Mouse (Mus musculus): ENCODE measurements around the gene Rapgef5.
A peak's percentile ranks its signal among the peaks of the same experiment; 100 is the strongest.

Rapgef5 gene

GRCm38 (mm10) chr12:117669610-117670400 is 153.5 kb downstream of the Rapgef5 start:
- no peak for DNase-seq (ENCODE audit: low read depth, low spot score)

- DNase-seq (ENCODE audit: low read depth, low spot score): no peak
Observed at GRCm38 (mm10) chr12:117673188-117673587, 156.9 kb downstream of the Rapgef5 start.

GRCm38 (mm10) chr12:117674511-117674910 is 158.2 kb downstream of the Rapgef5 start:
- no peak for DNase-seq (ENCODE audit: low read depth, low spot score)

- no peak for DNase-seq (ENCODE audit: low read depth, low spot score)
Observed at GRCm38 (mm10) chr12:117676265-117676664, 160.0 kb downstream of the Rapgef5 start.

- no peak for DNase-seq (ENCODE audit: low read depth, low spot score)
Observed at GRCm38 (mm10) chr12:117678916-117679315, 162.6 kb downstream of the Rapgef5 start.

- no peak for DNase-seq (ENCODE audit: low read depth, low spot score)
Observed at GRCm38 (mm10) chr12:117679795-117680194, 163.5 kb downstream of the Rapgef5 start.

- no peak for DNase-seq (ENCODE audit: low read depth, low spot score)
Observed at GRCm38 (mm10) chr12:117681273-117681672, 165.0 kb downstream of the Rapgef5 start.

- no peak for DNase-seq (ENCODE audit: low read depth, low spot score)
Observed at GRCm38 (mm10) chr12:117683377-117683776, 167.1 kb downstream of the Rapgef5 start.

GRCm38 (mm10) chr12:117683984-117684383 is 167.7 kb downstream of the Rapgef5 start:
- DNase-seq (ENCODE audit: low read depth, low spot score): no peak

GRCm38 (mm10) chr12:117684788-117685187 is 168.5 kb downstream of the Rapgef5 start:
- no peak for DNase-seq (ENCODE audit: low read depth, low spot score)

- DNase-seq (ENCODE audit: low read depth, low spot score): no peak
Observed at GRCm38 (mm10) chr12:117685336-117685735, 169.1 kb downstream of the Rapgef5 start.

GRCm38 (mm10) chr12:117686732-117687131 is 170.5 kb downstream of the Rapgef5 start:
- DNase-seq (ENCODE audit: low read depth, low spot score): no peak

- DNase-seq (ENCODE audit: low read depth, low spot score): peak; percentile 76
Observed at GRCm38 (mm10) chr12:117688655-117689548, 172.6 kb downstream of the Rapgef5 start.

- no peak for DNase-seq (ENCODE audit: low read depth, low spot score)
Observed at GRCm38 (mm10) chr12:117691336-117691735, 175.1 kb downstream of the Rapgef5 start.

GRCm38 (mm10) chr12:117692775-117693174 is 176.5 kb downstream of the Rapgef5 start:
- no peak for DNase-seq (ENCODE audit: low read depth, low spot score)

GRCm38 (mm10) chr12:117699950-117700665 is 183.8 kb downstream of the Rapgef5 start:
- DNase-seq (ENCODE audit: low read depth, low spot score): no peak

- DNase-seq (ENCODE audit: low read depth, low spot score): no peak
Observed at GRCm38 (mm10) chr12:117700927-117701326, 184.6 kb downstream of the Rapgef5 start.

- DNase-seq (ENCODE audit: low read depth, low spot score): no peak
Observed at GRCm38 (mm10) chr12:117702291-117702690, 186.0 kb downstream of the Rapgef5 start.

- DNase-seq (ENCODE audit: low read depth, low spot score): no peak
Observed at GRCm38 (mm10) chr12:117702928-117703327, 186.6 kb downstream of the Rapgef5 start.

GRCm38 (mm10) chr12:117703413-117703812 is 187.1 kb downstream of the Rapgef5 start:
- no peak for DNase-seq (ENCODE audit: low read depth, low spot score)

- no peak for DNase-seq (ENCODE audit: low read depth, low spot score)
Observed at GRCm38 (mm10) chr12:117705308-117705707, 189.0 kb downstream of the Rapgef5 start.

- DNase-seq (ENCODE audit: low read depth, low spot score): no peak
Observed at GRCm38 (mm10) chr12:117709280-117709679, 193.0 kb downstream of the Rapgef5 start.

Data from telencephalon, adult 2 months (tissue).